Mouse (Mus musculus) brain, embryonic 18.5 days (tissue): ENCODE results near the gene Casr.

Source experiments
- DNase-seq: peaks from one replicate; pipeline ENCODE4 v3.0.0-alpha.2; 2012; ENCODE audit warnings: low read depth, low spot score

Gene Casr

GRCm38 (mm10) chr16:36561386-36562338 lies at the start of gene Casr:
Casr (minus strand) TSS chr16:36562141.
- no peak for DNase-seq

DNA sequence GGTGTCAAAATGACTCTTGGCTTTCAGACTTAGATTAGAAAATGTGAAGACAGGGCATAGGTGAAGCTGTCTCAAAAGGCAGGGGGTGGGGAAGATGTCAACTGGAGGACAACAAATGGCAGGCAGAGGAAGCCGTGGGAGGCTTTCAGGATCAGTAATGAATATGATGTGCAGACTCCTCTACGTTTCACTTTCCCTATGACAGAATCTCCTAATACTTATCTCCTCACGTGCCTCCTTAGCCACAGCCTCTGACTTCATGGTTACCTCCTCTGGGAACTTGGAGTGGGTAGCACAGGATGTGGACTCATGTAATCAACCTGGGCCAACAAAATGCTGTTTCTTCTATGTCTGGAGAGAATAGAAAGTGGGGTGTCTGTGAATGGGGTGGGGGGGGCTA lies 40.7 kb upstream of the Casr start:
- no peak for DNase-seq

GRCm38 (mm10) chr16:36598265-36598664 lies 36.3 kb upstream of the Casr start:
- no peak for DNase-seq

DNA sequence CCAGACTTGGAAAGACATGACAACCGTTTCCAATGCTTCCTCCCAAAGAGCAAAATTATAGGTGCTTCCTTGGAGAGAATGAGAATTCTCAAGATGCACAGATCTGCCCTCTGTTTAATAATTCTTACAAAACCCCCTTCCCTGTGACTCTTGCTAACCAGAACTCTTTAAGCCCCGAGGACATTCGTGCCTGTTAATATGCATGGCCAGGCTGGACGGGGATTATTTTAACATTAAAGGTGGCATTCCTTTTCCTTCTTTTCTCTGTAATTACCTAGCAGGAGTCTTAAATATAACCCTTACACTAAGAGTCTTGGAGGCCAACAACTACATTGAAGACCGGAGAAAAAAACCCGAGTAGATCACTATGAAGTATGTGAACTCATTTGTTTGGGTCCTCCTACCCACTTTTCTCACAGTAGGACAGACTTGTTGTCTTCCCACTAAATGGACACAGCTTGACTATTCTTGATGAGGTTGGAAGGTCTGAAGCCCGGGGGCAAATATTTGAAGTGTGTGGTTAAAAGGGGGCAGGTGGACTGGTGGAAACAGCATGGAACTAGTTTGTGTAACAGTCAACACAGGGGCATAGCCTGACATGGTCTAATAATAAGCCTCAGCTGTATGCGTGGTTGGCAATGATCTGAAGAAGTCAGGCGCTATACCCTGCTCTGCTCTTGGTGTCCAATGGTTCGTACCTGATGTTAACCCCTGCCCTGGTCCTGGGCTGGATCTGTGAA lies 34.9 kb upstream of the Casr start:
- no peak for DNase-seq

GRCm38 (mm10) chr16:36589898-36590297 lies 28.0 kb upstream of the Casr start:
- no peak for DNase-seq

- DNase-seq, result no peak
Measured at GRCm38 (mm10) chr16:36587971-36588370, 26.0 kb upstream of the Casr start.

DNA sequence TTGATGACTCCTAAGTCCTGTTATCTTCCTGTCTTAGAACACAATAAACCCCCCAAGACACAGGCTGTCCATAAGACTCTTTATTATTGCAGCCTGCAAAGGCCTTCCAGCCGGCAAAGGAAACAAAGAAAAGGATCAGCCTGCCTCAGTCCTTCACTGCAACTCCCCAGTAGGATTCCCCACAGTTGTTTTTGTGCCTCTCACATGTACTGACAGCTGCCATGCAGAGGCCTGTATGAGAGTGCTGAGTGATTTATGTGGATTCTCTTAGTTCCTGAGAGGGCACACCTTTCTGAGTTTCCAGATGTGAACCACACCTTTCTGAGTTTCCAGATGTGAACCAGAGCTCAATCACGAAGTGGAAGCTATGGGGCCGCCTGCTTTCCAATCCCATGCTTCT lies 20.1 kb upstream of the Casr start:
- no peak for DNase-seq

GRCm38 (mm10) chr16:36571942-36572341 lies 10.0 kb upstream of the Casr start:
- no peak for DNase-seq

DNA sequence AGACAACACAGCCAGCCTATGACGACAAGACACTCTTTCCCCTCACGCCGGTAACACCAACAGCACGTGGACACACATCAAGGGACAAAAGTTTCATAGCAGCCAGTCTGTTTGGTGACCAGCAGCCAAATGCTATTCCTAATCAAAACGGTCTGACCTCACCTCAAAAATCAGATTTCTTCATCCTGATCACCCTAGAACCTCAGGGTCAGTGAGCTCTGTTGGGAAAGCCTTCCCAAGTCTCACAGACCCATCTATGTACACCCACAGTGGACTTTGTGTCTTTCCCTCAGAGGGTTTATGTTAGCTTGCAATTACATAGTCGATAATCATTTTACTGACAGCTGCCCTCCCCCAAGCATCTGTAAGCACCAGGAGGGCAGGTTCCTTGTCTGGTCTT lies 2.4 kb downstream of the Casr start:
- DNase-seq, result no peak

DNA sequence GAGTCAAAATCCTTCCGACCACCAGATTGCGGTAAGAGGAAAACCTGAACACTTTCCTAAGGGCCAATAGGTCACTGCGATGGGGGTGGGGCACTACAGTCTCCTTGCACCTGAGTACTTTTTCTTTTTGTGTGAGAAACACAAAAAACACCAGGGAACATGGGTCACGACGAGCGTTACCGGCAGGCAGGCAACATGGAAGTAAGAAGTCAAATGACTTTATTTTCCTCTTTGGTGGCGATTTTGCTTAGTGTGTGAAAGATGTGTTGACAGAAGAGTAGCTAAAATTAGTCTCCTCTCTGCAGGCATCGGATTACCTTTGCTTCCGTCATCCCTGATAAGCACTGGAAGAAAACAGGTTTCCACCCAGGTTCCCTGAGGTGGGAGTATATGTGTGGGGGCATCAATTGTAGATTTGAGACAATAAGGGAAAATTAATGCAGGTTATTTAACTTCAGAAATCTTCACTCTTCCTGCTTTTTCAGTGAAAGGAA lies 6.2 kb downstream of the Casr start:
- no peak for DNase-seq

DNA sequence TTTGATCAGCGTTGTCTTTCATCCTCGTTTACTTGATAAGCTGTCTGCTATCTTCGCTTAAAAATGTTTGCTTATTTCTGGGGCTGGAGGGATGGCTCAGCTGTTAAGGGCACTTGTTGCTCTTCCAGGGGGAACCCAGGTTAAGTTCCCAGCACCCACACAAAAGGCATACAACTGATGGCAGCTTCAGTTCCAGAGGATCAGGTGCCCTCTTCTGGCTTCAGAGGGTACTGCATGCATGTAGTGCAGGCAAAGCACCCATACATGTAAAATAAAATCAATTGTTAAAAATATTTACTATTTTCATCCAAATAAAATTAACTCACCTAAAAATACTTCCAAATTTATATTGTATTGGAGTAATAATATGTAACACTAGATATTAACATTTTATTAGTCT lies 8.3 kb downstream of the Casr start:
- DNase-seq, result no peak

- DNase-seq, result no peak
Measured at GRCm38 (mm10) chr16:36545333-36545732, 16.6 kb downstream of the Casr start.

GRCm38 (mm10) chr16:36543091-36543490 lies 18.9 kb downstream of the Casr start:
- no peak for DNase-seq

GRCm38 (mm10) chr16:36540834-36541233 lies 21.1 kb downstream of the Casr start:
- DNase-seq, result no peak

- DNase-seq, result no peak
Measured at GRCm38 (mm10) chr16:36532981-36533687, 28.8 kb downstream of the Casr start.

DNA sequence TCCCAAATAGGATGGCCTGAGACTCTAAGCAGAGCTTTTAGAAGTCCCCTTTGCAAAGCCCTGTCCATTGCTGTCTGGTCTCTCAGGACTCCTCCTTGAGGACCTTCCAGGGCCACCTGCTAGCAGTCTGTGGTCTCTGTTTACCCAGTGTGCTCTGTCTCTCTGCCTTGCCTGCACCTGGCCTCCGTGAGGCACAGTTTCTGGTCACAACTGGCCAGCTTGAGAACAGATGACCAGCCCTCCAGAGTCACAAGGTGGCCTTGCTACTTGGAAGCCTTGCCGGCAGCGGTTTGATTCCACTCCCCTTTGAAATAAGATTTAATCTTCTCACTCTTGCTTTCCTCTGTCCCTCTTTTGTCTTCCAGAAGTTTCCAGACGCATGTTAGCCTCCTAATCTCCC lies 29.9 kb downstream of the Casr start:
- DNase-seq, result no peak

- no peak for DNase-seq
Measured at GRCm38 (mm10) chr16:36531630-36532029, 30.3 kb downstream of the Casr start.

GRCm38 (mm10) chr16:36530566-36531552 lies 31.1 kb downstream of the Casr start:
- no peak for DNase-seq

DNA sequence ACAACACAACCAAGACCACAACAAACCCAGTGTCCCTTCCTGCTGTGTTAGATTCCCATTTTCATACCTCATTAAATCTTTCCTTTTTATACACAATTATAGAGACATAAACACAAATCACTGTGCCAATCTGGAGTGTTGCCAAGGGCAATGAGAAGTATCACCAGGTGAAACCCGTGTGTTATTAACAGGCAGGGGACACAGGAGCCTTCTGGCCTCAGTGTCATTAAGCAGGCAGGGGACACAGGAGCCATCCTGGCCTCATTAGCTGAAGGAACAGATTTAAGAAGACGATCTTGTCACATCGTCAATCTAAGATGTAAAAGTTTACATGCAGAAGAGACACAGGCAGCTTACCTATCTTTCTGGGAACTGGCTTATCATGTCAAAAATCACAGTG lies 33.1 kb downstream of the Casr start:
- DNase-seq, result no peak

- no peak for DNase-seq
Measured at GRCm38 (mm10) chr16:36526596-36527282, 35.2 kb downstream of the Casr start.
